Mouse (Mus musculus): ENCODE data around the gene March7. TPM values are rescaled to one million over a fixed set of nuclear protein-coding genes. Genes with fewer than 3 reads are reported as not detected.

The March7 gene
- polyA plus RNA-seq, 1 experiment from 2014 or later, result 76.3 TPM

GRCm38 (mm10) chr2:60291381-60291780 is 81.7 kb downstream of the March7 start:
- H3K36me3 ChIP-seq, result no peaks in the 10 kb centered on the region
- H3K9ac ChIP-seq, result no peak overlapping the region
- no peak overlapping the region for H3K27ac ChIP-seq
- no peaks in the 10 kb centered on the region for H3K27me3 ChIP-seq
- no peak for ATAC-seq (ENCODE audit: insufficient number of reproducible peaks, low FRiP score, low TSS enrichment, low read depth)
- H3K4me1 ChIP-seq, result no peaks in the 10 kb centered on the region
- H3K4me3 ChIP-seq, result no peak overlapping the region
- H3K9me3 ChIP-seq, result no peaks in the 10 kb centered on the region
- no peak overlapping the region for H3K4me2 ChIP-seq
- WGBS, result 70% methylated on average over 4 of the region's 4 CpGs

GRCm38 (mm10) chr2:60298266-60298665 is 88.6 kb downstream of the March7 start:
- Histone ChIP-seq H3K27me3 (no peaks in the 10 kb centered on the region), H3K27ac (no peak overlapping the region), H3K4me1 (no peaks in the 10 kb centered on the region), H3K4me2 (no peak overlapping the region), H3K36me3 (no peaks in the 10 kb centered on the region), H3K4me3 (no peak overlapping the region), H3K9me3 (no peaks in the 10 kb centered on the region), H3K9ac (no peak overlapping the region)
- WGBS, result 75% methylated on average over 3 of the region's 3 CpGs
- no peak for ATAC-seq (ENCODE audit: insufficient number of reproducible peaks, low FRiP score, low TSS enrichment, low read depth)

- Histone ChIP-seq H3K27me3 (no peaks in the 10 kb centered on the region), H3K4me3 (no peak overlapping the region), H3K27ac (no peak overlapping the region), H3K9me3 (no peaks in the 10 kb centered on the region), H3K4me1 (no peaks in the 10 kb centered on the region), H3K36me3 (no peaks in the 10 kb centered on the region), H3K9ac (no peak overlapping the region), H3K4me2 (no peak overlapping the region)
- ATAC-seq (ENCODE audit: insufficient number of reproducible peaks, low FRiP score, low TSS enrichment, low read depth), result no peak
- WGBS, result 86% methylated on average over 2 of the region's 2 CpGs
Observed at GRCm38 (mm10) chr2:60299323-60299722, 89.6 kb downstream of the March7 start.

Other genes with a start within 250 kb of the March7 start
- 47.0 and 52.8 TPM in 2 replicates for gene Baz2b, start within 50 bp of the March7 start, polyA plus RNA-seq (2015; fragmentation: Nextera tagmentation; extraction: Ambion mirVana)
- gene Cd302, start 74.6 kb downstream of the March7 start, polyA plus RNA-seq (2015; fragmentation: Nextera tagmentation; extraction: Ambion mirVana), result 37.5 and 38.1 TPM in 2 replicates
- gene Ly75, start 173.4 kb downstream of the March7 start, polyA plus RNA-seq (2015; fragmentation: Nextera tagmentation; extraction: Ambion mirVana), result 0.61 and 0.73 TPM in 2 replicates

Measured in limb, embryonic 15.5 days (tissue).